Mouse (Mus musculus) cerebellum, postnatal 4 days (tissue): Measurements from ENCODE around the gene Jagn1.
A peak's percentile ranks its signal among the peaks of the same experiment; 100 is the strongest.

Source experiments
- DNase-seq, 2 experiments: peaks; one replicate each; pipeline ENCODE4 v3.0.0; 2022; ENCODE audit warnings: low spot score in 2 of 2, mixed read lengths in 1 of 2

The Jagn1 gene

DNA sequence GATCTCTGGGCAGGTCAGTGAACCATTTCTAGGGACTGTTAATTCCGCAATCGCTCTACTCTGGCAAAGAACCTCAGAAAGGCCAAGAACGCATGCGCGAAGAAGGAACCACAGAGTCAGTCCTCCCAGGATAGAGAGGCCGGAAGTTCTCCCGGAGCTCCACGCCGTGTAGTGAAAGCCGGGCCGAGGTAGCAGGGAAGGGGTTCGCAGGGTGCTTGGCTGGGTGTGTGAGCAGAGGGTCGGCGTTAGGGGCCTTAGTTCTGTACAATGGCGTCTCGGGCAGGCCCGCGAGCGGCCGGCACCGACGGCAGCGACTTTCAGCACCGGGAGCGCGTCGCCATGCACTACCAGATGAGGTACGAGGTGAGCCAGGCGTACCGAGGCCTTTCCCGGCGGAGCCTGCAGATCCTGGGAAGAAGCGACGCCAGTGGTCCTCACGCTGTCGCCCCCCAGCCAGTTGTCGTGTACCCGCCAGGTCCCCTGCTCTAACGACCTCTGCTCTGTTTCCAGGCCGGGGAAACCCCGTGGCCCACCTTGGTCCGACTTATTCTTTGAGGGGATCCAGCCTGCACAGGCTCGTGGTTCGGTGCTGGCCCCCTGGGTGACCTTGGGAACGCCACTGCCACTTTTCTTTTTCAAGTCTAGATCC lies at the start of gene Jagn1:
Jagn1 (plus strand) TSS at position 128 of the 649 bp plus-strand sequence.
- peak; percentile 62 to 85 for DNase-seq

DNA sequence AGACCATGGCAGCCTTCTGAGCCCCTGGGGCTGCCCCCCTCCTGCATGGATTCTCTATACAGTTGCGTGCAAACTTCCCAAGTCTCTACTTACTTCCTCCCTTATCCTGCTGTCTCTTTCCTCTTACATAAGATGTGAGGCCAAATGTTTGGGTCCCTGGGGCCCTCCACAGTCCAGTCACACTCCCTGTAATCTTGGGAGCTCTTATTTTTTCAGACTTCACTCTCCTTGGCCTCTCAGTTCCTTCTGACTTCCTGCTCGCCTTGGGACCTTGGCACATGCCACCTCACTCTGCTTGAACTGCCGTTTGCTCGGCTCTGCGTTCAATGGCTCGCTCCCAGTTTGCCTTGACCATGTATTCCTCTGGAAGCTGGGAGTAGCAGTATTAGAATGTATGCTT lies 48.4 kb upstream of the Jagn1 start:
- no peak for DNase-seq

DNA sequence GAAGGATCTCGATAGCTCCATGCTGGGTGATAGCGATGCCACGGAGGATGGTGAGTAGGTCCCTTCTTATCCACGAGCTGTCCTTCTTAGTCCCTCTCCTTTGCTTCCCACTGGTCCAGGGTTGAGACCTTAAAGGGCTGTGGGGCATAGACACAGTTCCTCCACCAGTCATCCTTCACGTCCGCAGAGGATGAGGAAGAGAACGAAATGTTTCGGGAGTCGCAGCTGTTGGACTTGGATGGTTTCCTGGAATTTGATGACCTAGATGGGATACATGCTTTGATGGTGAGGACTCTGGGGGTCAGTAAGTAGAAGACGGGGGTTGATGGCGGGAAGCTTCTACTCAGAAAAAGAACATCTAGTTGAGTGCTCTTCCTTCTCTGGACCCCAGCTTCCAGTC lies 47.6 kb upstream of the Jagn1 start:
- DNase-seq: no peak

DNA sequence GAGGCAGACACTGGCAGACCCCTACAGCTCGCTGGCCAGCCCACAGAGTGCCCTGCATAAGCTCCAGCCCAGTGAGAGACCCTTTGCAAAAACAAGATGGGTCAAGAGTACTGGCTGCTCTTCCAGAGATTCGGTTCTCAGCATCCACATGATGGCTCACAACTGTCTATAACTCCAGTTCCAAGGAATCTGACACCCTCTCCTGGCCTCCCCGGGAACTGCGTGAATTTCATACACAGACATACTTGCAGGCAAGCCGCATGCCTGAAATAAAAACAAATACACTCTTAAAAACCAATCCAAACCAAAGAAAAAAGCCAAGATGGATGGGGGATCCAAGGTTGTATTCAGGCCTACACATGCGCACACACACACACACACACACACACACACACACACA lies 46.9 kb upstream of the Jagn1 start:
- no peak for DNase-seq

DNA sequence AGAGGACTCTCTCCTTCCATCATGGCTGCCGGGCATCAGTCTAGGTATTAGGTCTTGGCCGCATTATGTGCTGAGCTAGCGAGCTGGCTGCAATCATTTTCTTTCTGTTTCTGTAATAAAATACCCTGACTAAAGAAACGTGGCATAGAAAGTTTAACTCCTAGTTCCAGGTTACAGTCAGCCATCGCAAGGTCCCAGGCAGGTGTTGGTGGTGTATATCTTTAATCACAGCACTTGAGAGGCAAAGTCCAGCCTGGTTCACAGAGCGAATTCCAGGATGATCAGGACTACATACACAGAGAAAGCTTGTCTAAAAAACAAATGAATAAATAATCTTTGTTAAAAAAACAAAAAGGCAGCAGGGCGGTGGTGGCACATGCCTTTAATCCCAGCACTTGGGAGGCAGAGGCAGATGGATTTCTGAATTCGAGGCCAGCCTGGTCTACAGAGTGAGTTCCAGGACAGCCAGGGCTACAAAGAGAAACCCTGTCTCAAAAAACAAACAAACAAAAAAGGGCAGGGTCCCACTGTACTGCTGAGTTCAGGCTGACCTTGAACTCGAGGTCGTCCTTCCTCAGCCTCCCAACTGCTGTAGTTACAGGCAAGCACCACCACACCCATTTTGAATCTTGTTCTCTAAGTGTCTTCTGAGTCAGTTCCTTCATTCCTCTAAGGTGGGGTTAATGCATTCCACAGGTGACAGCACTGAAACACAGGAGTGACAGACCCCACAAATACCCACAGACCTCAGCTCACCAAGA lies 45.9 kb upstream of the Jagn1 start:
- DNase-seq: no peak

DNA sequence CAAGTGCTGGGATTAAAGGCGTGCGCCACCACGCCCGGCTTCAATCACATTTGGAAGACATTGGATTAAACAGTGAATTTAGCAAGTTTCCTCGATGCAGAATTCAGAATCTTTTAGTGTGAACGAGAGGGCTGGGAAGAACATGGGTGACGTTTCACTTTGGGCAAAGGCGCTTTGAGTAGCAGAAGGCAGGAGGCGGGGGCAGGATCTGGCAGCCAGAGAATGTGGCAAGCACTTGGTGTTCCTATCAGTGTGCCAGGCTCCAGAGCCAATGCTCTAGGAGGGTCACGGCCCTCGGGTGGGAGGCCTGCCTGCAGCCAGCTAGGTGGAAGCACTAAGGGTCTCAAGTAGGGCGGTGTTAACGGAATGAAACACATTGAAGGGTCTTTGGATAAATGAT lies 40.3 kb upstream of the Jagn1 start:
- DNase-seq: no peak

DNA sequence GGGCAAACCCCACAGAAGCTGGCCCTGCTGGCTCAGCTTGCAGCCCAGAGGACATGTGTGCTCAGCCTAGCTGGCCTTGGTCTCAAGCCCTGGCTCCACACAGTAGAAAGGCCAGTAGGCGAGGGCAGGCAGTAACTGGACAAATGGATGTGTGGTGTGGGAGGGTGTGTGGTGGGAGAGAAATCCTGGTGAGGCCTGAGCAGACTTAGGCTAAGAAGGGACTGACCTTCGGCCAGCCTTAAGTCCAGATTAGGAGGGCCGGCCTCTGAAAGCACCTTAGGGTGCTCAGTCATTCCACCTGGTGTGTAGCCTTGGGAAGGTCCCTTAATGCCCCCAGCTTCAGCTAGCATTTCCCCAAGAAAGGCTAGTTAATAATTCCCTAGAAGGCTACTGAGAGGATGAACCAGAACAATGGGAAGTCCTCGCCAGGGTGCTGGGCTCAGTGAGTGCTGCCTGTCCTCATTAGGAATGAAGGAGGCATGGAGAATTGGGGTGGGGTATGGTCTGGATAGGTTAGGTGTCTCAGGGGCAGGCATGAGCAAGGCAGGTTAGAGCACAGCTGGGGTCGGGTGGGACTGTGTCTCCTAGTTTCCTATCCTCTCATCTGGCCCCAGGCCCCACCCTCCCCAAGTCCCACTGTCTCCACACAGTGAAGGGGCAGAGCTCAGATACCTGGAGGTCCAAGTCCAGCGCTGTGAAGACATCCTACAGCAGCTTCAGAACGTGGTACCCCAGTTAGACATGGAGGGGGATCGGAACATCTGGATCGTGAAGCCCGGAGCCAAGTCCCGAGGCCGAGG lies 37.5 kb upstream of the Jagn1 start:
- DNase-seq: no peak

DNA sequence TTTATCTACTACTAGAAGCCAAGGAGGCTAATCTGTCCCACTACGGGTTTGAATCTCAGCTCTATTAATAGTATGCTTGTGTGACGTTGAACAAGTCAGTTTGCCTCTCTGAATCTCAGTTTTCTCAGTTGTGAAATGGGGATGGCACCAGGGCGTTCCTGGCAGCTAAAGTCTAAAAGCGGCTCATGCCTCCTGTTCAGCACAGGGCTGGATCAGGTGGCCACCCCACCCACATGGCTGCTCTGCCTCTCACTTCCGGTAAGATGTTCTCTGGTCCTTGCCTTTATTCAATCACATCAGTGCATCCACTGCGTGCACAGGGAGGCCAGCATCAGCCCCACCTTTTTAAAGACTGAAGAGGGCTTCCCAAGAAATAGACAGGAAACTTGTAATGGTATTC lies 36.9 kb upstream of the Jagn1 start:
- DNase-seq: no peak

DNA sequence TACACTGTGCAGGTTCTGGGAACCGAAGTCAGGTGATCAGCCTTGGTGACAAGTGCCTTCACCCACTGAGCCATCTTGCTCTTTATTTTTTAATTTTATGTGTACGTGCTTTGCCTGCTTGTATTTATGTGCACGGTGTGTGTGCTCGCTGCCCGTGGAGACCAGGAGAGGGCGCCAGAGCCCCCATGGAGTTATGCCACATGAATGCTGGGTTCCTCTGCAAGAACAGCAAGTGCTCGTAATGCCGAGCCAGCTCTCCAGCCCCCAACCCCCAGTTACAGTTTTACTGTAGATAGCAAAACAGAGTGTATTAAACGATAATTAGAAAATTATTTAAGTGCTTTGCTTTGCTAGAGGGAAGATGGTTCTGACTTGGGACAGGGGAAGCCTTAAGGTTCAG lies 35.7 kb upstream of the Jagn1 start:
- no peak for DNase-seq

DNA sequence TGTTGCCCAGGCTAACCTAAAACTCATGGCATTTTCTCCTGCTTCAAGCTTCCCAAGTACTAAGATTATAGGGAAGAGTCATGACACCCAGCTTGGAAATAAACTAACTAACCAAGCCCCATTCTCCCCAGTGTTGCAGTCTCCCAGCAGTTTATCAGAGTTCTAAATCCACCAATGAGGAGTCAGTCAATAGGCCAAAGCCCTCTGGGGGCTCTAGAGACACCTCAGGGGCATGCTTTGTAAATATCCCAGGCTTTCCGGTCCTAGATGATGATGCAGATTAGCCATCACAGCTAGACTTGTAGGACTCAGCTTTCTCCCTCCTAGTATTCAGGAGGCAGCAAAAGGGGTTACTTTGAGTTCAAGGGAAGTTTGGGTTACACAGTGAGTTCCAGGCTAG lies 32.4 kb upstream of the Jagn1 start:
- DNase-seq: no peak

DNA sequence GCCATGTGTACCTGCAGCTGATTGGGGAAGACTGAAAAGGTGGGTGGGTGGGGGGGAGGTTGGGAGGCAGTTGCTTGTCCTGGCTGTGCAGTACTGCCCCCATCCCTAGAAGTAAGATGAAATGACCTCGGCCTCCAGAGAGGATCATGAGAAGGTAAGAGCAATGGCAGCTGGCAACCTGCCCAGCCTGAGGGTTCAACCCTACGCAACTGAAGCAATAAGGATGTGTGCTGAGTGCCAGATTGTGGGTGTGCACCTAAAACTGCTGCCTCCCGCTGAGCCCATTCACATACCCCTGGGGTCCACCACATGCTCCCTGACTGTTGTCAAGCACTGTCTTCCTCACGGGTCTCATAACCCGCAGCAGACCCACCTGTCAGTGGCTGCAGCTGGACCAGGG lies 26.0 kb upstream of the Jagn1 start:
- no peak for DNase-seq

DNA sequence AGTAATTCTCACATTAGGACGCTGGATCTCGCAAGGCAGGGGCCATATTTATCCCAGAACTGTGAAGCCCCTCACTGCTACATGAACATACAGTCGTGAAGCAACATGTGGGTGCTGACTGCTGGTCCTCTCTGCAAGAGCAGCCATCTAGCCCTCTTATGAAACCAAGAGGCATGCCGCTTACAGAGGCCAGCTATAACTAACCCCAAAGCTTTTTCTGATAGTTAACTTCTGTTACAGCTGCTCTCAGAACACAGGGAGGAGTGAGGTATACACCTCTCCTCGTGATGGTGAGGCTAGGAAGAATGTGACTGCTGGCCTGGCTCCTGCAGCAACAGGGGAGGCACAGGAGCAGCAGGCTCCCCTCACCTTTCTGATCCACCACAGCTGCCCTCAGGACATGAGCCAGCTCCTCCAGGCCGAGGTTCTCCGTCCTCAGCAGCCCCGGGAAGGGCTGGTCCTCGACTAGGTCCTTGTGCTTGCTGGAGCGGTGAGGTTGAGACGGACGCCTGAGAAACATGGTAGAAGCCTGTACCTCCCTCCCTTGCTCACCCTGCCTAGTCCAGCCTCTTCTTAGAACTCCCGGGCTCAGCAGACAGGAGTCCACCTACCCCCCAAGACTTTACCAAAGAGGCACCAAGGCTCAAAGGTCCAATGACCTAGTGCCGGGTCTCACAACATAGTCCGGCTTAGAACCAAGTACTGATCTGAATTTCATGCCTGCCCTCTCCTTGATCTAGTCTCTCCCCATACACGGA lies 23.7 kb upstream of the Jagn1 start:
- DNase-seq: peak in 1 of 2 experiments; percentile 23

DNA sequence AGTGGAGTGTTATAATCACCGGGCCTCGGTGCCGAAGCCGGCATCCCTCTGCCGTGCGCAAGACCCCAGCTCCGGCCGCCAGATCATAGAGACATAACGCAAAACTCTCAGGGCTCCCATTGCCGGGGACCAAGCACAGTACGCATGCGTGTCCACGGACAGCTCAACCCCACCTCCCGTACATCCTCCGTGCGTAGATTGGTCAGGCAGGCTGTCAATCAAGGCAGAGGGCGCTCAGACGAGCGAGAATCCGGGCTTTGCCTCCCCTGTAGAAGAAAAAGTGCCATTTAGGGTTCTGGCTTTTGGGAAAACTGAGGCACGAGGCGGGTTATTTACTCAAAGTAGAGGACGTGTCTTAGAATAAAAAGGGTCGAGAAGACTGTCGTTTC lies 23.2 kb upstream of the Jagn1 start, which contains the start of gene Rpusd3:
Rpusd3 (minus strand) TSS at position 142 of the 389 bp plus-strand sequence.
- peak; percentile 99 for DNase-seq

DNA sequence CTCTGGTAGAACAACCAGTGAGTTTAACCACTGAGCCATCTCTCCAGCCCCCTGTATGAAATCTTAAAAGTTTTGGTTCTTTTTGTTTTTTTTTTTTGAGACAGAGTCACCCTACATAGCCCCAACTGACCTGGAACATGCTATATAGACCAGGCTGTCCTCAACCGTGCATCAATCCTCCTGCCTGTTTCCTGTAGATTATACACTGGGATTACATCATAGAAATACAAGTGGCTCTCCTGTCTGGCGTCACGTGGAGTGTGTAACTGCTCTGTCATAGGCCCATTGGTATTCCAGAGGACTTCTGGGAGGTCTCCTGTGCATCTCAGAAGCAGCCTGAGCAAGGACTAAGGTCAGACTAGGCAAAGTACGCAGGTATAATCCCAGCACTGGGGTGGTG lies 19.4 kb upstream of the Jagn1 start:
- DNase-seq: no peak

DNA sequence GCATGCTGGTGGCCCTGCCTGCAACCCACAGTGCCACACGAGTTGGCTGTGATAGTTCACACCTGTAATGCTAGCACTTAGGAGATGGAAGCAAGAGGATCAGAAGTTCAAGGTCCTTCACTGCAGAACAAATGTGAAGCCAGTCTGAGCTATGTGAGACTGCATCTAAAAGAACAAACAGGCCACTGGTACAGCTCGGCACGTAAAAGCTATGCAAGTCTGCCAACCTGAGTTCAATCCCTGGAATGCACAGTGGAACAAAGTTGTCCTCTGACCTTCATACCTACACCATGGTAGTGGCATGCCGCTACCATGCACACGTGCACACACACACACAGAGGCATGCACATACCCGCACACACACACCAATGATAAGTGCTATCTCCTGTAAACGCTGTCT lies 18.2 kb upstream of the Jagn1 start:
- DNase-seq: no peak

DNA sequence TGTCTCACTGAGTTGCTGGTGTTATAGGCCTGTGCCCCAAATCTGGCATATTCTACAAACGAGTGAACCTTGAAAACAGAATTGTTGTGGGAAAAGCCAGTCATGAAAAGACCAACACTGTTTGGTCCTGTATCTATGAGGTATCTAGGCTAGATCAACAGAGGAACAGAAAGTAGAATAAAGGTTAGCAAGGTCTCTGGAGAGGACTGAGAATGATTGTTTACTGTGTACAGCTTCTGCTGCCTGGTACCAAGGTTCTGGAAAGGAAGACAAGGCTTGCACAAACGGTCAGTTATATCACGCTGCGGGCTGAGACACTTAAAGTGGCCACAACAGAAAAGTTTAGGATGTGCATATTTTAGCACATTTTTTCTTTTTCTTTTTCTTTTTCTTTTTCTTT lies 15.7 kb upstream of the Jagn1 start:
- no peak for DNase-seq

DNA sequence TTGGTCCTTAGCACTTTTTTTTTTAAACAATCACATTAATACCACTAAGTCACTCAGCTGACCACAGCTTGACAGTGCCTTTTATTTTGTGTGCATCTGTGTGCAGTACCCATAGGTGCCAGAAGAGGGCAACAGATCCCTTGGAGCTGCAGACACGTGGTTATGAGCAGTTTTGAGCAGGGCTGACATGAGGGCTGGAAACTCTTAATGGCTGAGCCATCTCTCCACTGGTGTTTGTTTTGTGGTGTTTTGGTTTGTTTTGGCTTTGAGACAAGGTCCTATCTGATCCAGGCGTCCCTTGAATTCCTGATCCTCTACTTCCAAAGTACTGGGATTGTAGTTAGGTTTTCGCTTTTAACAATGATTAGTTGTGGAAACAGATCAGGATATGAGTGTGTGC lies 15.0 kb upstream of the Jagn1 start:
- peak in 1 of 2 experiments; percentile 69 for DNase-seq

DNA sequence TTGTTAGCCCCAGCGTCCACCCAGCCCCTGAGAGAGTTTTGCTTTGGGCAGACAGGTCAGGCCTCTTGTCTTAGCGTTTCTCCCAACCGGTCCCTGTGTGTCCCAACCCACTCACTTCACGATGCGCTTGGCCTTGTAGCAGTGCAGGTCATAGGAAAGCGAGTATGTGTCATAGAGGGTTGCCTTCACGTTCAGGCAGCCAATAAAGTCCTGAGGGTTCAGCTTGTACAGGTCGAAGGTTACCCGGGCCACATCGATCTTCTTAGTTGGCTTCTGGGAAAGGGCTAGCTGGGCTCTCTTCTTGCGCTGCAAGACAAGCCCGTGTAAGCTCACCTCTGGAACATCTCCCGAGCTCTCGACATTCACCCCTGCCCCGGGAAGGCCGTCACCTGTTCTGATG lies 14.4 kb upstream of the Jagn1 start:
- DNase-seq: no peak

DNA sequence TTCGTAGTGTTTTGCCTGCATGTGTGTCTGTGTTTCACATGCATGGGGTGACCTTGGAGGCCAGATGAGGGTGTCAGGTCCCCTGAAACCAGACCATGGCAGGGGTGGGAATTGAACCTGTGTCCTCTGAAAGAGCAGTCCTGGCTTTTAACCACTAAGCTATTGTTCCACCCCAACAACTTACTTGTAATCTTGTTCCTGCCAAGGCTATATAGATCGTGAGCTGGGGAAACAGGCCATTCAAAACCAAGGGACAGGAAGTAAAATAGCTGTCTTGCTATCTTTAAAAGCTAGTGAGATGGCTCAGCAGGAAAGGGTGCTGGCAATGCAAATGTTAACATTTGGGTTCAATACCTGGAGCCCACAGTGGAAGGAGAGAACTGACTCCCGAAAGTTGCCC lies 12.4 kb upstream of the Jagn1 start:
- DNase-seq: no peak

DNA sequence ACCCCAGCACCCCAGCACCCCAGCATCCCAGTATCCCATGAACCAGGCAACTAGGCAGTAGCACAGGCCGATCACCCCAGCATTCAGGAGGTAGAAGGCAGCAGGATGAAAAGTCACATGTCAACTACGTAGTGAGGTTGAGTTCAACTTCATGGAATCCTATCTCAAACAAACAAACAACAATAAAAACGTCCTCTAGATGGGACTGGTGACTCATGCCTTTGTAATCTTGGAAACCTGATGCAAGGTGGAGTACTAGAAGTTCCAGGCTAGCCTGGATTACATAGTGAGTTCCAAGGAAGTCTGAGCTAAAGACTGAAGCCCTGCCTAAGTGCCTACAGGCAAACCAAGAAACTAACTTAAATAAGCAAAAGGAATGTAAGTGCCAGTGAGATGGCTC lies 11.5 kb upstream of the Jagn1 start:
- DNase-seq: no peak

DNA sequence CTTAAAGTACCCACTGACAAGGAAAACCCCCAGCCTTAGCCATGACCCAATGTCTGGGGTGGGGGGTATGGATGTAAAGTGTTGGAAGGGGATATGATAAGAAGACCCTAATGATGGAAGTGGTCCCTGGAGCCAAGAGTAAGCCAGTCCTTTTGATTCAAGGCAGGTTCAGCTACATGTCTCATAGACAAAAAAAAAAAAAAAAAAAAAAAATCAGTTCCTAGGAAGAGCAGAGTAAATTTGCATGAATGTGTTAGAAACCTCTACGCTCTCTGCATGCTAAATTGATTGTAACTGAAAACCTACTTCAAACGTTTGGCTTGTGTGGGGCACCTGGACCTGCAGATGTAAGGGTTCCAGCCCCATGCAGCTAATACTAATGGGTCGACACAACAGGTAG lies 10.6 kb upstream of the Jagn1 start:
- no peak for DNase-seq

DNA sequence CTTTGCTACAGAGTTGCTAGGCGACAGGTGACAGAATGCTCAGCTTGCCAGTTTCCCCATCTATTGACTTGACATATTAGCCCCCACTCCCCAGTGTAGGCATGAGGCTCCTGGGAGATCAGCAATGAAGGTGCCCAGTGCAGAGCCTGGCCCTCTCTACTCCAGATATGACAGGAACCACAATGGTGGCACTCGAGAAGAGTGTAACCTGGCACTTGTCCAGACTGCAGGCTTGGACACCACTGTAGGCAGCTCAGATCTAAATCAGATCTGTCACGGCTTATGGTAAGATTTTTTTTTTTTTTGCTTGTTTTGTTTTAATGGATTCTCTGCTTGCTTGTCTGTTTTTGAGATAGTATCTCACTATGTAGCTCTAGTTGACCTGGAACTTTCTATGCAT lies 8.7 kb upstream of the Jagn1 start:
- no peak for DNase-seq
